Mouse (Mus musculus) forebrain, embryonic 14.5 days (tissue): ENCODE measurements around the gene Tspan8. TPM values are rescaled to one million over a fixed set of nuclear protein-coding genes. Genes with fewer than 3 reads are reported as not detected.

Source experiments
- ATAC-seq: fragments of 200-750 bp; cut with Nextera tagmentation; 2 replicates; pipeline ENCODE4 v1.8.0; 2017; ENCODE audit warnings: mild to moderate bottlenecking, moderate library complexity
- DNase-seq: peaks from one replicate; pipeline ENCODE4 v3.0.0-alpha.2; 2015; ENCODE audit warnings: low spot score
- H3K27ac ChIP-seq: fragments of 300-500 bp; sonication (generic); 2 replicates; pipeline ENCODE4 v1.5.1; 2014; ENCODE audit warnings: low read depth, mild to moderate bottlenecking, control low read depth, low read length, moderate library complexity
- H3K27me3 ChIP-seq: fragments of 300-500 bp; sonication (generic); replicated peaks from 2 replicates; pipeline ENCODE4 v1.6.1; 2014; ENCODE audit warnings: low read length, control low read depth, mixed read lengths; ENCODE audit not compliant: control insufficient read depth, insufficient read depth
- H3K36me3 ChIP-seq: fragments of 300-500 bp; sonication (generic); 2 replicates; pipeline ENCODE4 v1.6.1; 2014; ENCODE audit warnings: low read length, control low read depth; ENCODE audit not compliant: control insufficient read depth, insufficient read depth
- H3K4me1 ChIP-seq: fragments of 300-500 bp; sonication (generic); 2 replicates; pipeline ENCODE4 v1.6.1; 2014; ENCODE audit warnings: antibody characterized with exemption, low read length, control low read depth; ENCODE audit not compliant: control insufficient read depth, insufficient read depth
- H3K4me2 ChIP-seq: fragments of 300-500 bp; sonication (generic); 2 replicates; pipeline ENCODE4 v1.6.1; 2014; ENCODE audit warnings: mild to moderate bottlenecking, control low read depth, low read length
- H3K4me3 ChIP-seq: fragments of 300-500 bp; sonication (generic); 2 replicates; pipeline ENCODE4 v1.5.1; 2014; ENCODE audit warnings: low read depth, low read length, control low read depth
- H3K9ac ChIP-seq: fragments of 300-500 bp; sonication (generic); 2 replicates; pipeline ENCODE4 v1.6.1; 2014; ENCODE audit warnings: mild to moderate bottlenecking, low read length, control low read depth, moderate library complexity
- H3K9me3 ChIP-seq: fragments of 300-500 bp; sonication (generic); replicated peaks from 2 replicates; pipeline ENCODE4 v1.6.1; 2016; ENCODE audit warnings: low read length, control low read depth, mixed read lengths; ENCODE audit not compliant: control insufficient read depth
- WGBS: fragments of 180-500 bp; shearing (Covaris S2); extraction: QIAGEN DNeasy Blood & Tissue Kit; methylation state at CpG from one replicate; pipeline ENCODE4 v1.1.7; 2014; 5-methylcytosine and 5-hydroxymethylcytosine counted together
- polyA plus RNA-seq: library from polyadenylated mRNA; unstranded; fragments of >200 nt; fragmentation: Nextera tagmentation; extraction: Ambion mirVana; gene quantifications from 2 replicates; pipeline ENCODE4 v1.2.1, GENCODE M21; 2014

Tspan8 gene
- polyA plus RNA-seq, result 0.25 and 0.34 TPM in 2 replicates

DNA sequence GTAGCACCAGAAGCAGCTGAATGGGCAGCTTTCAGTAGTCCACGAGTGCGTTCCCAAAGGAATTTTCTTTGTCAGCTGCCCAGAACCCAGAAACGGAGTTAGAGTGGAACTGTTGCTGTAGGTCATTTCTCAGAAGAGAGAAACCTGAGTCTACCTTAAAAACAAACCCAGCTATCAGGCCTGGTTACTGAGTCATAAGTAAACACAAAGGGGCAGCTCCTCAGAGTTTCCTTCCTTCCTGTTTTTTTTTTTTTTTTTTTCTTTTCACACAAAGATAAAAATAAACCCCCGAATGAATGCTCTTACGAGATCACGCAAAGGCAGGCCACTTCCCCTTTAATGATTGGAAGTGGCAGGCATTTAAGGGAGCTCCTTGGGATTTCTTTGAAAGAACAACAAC lies at the start of gene Tspan8:
TSS of gene Tspan8 (plus strand) at position 322 of the 400 bp plus-strand sequence.
- Histone ChIP-seq H3K27ac (no peak within 1 kb of the TSS), H3K9ac (no peak within 1 kb of the TSS), H3K4me1 (no peaks in the 10 kb centered on the region), H3K36me3 (no peaks in the 10 kb centered on the region), H3K4me3 (no peak within 1 kb of the TSS), H3K9me3 (no peaks in the 10 kb centered on the region), H3K4me2 (no peak within 1 kb of the TSS), H3K27me3 (no peaks in the 10 kb centered on the region)
- DNase-seq (no peak), ATAC-seq (no peak)
- 41% methylated on average over 6 of the region's 6 CpGs for WGBS

DNA sequence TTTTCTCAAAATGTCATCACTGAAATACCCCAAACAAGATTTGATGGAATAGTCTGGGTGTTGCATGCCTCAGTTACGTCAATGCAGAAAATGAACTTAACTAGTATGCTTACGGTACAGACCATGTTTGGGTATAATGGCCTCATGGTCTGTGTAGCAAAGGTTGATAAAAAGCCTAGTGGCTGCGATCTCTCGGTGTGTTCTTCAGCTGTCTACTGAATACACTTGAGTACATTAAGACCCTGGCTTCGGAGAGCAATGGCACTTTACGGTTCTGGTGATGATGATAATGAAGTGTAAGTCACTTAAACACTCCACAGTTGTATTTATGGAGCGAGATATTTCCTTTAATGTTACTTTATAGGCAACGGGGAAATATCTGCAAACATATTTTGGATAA lies 46.6 kb upstream of the Tspan8 start:
- no peak for DNase-seq
- 94% methylated on average over 8 of the region's 8 CpGs for WGBS
- no peak overlapping the region for H3K9ac ChIP-seq
- ATAC-seq, result no peak
- no peak overlapping the region for H3K4me2 ChIP-seq
- no peak overlapping the region for H3K4me3 ChIP-seq
- H3K9me3 ChIP-seq, result no peaks in the 10 kb centered on the region
- H3K27me3 ChIP-seq, result no peaks in the 10 kb centered on the region
- H3K27ac ChIP-seq, result no peak overlapping the region
- H3K4me1 ChIP-seq, result no peaks in the 10 kb centered on the region
- H3K36me3 ChIP-seq, result no peaks in the 10 kb centered on the region

DNA sequence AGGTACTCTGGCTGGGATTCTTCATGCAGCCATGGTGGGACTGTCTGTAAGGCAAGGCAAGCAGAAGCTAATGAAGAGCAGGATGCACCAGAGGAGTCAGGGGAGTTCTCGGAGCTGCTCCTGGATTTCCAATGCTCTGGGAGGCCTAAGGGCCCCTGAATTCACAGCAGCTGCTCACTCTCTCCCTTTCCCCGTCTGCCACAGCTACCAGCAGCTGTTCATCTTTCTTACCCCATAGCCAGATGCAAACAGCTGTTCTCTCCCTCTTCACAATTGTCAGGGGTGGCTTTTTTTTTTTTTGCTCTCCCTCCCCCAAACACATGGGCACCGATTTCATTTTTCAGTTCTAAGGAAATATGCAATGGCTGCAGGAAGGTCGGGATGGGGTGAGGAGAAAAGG lies 42.2 kb upstream of the Tspan8 start:
- Histone ChIP-seq H3K9me3 (no peaks in the 10 kb centered on the region), H3K27ac (no peak overlapping the region), H3K27me3 (no peaks in the 10 kb centered on the region), H3K4me1 (no peaks in the 10 kb centered on the region), H3K36me3 (no peaks in the 10 kb centered on the region), H3K4me3 (no peak overlapping the region), H3K9ac (no peak overlapping the region), H3K4me2 (no peak overlapping the region)
- ATAC-seq, result no peak
- WGBS, result 68% methylated on average over 4 of the region's 4 CpGs
- DNase-seq, result no peak

DNA sequence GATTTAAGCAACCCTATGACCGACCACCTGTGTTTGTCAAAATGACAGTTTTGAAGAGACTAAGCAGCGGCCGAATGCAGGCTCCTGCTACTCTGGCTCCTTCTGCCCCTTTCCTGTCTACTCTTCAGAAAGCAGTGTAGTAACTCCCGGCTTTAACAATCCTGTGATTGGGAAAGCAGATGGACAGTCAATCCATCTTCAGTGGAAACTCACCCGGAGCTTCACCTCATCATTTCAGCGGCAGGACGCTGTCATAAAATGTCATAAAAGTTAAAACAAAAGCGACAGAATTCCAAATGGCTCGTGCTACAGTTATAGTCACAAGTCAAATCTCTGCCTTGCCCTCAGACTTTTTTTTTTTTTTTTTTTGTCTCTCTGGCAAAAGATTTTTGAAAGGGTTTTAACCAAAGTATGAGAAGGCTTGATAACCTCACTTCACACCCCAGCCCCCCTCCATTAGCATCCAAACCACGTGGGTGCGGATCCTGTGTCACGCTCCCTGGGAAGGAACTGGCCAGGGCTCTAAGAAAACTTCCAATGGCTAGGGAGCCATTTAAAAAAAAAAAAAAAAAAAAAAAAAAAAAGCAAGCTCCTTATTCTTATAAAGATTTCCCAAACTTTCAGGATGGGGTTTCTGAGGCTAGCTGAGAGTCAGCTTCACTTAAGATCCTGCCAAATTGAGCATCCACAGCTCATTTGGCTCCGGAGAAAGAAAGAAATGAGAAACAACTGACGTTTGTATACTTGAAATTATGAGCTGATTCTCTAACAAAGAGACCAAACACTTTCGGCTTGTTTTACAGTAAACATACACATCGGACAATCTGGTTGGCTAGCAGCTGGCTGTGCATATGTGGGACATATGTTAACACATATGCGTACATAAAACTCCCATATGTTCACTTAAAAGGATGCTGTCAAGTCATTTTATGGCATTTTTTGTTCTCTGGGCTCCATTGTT lies 40.4 kb upstream of the Tspan8 start:
- ATAC-seq, result peak; percentile 84
- WGBS, result 70% methylated on average over 17 of the region's 17 CpGs
- Histone ChIP-seq H3K27me3 (no peaks in the 10 kb centered on the region), H3K36me3 (no peaks in the 10 kb centered on the region), H3K4me3 (no peak overlapping the region), H3K9me3 (no peaks in the 10 kb centered on the region), H3K9ac (no peak overlapping the region), H3K4me1 (no peaks in the 10 kb centered on the region), H3K27ac (no peak overlapping the region), H3K4me2 (no peak overlapping the region)
- DNase-seq, result peak; percentile 84

DNA sequence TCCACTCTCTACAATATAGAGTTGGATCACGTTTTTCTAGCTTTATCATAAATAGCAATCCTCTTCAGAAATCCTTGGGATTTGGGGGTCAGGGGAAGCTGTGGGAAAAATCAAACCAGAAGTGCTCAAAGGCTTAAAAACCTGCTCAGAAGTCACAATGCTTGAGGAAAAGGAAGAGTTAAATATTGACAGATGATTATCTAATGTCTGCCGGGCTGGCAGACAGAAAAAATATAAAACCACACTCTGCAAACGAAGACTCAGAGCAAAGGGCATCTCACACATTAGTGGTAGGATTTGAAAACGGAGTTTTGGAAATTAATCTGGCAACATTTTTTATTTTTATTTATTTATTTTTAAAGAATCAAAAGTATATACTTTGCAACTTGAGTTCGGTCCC lies 39.3 kb upstream of the Tspan8 start:
- Histone ChIP-seq H3K36me3 (no peaks in the 10 kb centered on the region), H3K4me1 (no peaks in the 10 kb centered on the region), H3K9me3 (no peaks in the 10 kb centered on the region), H3K27me3 (no peaks in the 10 kb centered on the region), H3K4me2 (no peak overlapping the region), H3K27ac (no peak overlapping the region), H3K4me3 (no peak overlapping the region), H3K9ac (no peak overlapping the region)
- ATAC-seq (no peak), DNase-seq (no peak)
- WGBS, result 78% methylated on average over 5 of the region's 5 CpGs

DNA sequence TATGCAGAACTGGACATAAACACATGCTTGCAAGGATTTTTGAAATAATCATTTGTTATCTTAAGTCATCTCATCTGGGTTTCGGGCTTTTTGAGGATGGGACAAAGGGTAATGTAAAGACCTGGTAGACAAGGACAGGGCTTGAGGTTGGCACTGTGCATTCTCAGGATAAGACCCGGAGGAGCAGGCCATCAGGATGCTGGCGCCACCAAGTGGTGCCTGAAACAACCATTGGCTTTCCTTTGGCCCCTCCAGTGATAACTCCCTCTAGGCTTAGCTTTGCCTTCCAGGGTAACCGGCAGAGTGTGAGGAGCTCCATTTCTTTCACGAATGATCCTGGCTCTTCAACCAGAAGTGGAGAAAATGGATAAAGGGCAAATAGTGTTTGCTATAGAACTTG lies 38.0 kb upstream of the Tspan8 start:
- Histone ChIP-seq H3K4me3 (no peak overlapping the region), H3K4me1 (no peaks in the 10 kb centered on the region), H3K27ac (no peak overlapping the region), H3K9ac (no peak overlapping the region), H3K4me2 (no peak overlapping the region), H3K36me3 (no peaks in the 10 kb centered on the region), H3K9me3 (no peaks in the 10 kb centered on the region), H3K27me3 (no peaks in the 10 kb centered on the region)
- DNase-seq (no peak), ATAC-seq (no peak)
- WGBS, result 35% methylated on average over 5 of the region's 5 CpGs

DNA sequence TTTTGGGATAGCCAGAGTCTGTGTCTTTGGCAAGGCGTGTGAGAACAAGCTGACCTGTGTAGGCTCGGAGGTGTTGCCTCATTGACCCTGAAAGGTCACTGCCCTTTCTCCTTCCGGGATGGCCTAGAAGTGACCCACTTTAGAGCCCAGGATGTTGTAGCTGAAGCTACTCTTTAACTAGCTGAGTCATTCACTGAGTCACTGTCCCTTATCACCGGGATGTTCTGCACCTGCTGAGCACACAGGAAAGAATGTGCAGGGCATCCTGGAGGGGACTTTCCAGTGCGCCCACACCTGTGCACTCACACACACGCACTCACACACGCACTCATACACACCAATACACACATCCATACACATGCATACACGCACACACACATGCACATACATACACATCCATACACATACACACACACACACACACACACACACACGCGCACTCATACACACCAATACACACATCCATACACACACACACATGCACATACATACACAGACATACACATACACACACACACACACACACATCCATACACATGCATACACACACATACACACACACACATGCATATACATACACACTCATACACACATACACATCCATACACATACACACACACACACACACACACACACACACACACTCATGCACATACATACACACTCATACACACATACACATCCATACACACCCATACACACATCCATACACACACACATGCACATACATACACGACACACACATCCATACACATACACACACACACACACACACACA lies 36.2 kb upstream of the Tspan8 start:
- 78% methylated on average over 11 of the region's 11 CpGs for WGBS
- no peak for ATAC-seq
- H3K9me3 ChIP-seq, result no peaks in the 10 kb centered on the region

DNA sequence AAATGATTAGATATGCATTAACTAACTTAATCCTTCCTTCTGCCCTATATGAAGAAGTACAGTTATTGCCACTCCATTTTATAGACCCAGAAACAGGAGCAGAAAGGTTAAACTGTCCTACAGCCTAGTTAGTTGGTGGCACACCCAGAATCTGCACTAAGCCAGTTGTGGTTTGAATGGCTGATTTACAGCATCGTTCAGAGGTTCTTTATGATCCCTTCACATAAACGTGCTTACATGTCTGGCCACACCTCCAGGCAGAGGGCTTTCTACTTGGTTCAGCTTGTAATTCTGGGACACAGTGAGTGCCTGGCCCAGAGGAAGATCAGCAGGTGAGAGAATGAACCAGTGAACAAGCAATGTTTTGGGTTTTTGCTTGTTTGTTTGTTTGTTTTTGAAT lies 33.4 kb upstream of the Tspan8 start:
- Histone ChIP-seq H3K9ac (no peak overlapping the region), H3K4me3 (no peak overlapping the region), H3K9me3 (no peaks in the 10 kb centered on the region), H3K4me2 (no peak overlapping the region), H3K27me3 (no peaks in the 10 kb centered on the region), H3K4me1 (no peaks in the 10 kb centered on the region), H3K27ac (no peak overlapping the region), H3K36me3 (no peaks in the 10 kb centered on the region)
- WGBS, result 83% methylated on average over 2 of the region's 2 CpGs
- ATAC-seq (no peak), DNase-seq (no peak)

More for the DNA sequence above, 36.2 kb upstream of the Tspan8 start:
- Histone ChIP-seq H3K4me2 (no peak overlapping the region), H3K9ac (no peak overlapping the region), H3K4me3 (no peak overlapping the region), H3K27ac (no peak overlapping the region), H3K4me1 (no peaks in the 10 kb centered on the region), H3K27me3 (no peaks in the 10 kb centered on the region), H3K36me3 (no peaks in the 10 kb centered on the region)
- no peak for DNase-seq

DNA sequence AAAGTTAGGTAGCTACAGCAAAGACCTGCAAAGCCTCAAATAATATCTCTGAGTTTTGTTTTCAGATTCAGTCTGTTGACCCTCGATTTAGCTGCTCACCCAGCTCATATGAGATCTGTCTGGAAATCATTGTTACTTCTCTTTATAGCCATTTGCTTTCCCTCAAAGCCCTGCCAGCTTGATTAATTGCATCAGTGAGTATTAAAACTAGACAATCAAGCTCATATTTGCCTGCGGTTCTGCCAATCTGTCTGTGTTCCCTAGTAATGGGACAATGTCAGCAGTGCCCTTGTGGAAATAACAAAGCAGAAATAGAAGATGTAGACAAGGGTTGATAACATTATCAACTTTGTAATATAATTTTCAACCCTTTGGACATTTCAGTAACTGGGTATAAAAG lies 25.8 kb upstream of the Tspan8 start:
- ATAC-seq (no peak), DNase-seq (no peak)
- Histone ChIP-seq H3K4me2 (no peak overlapping the region), H3K9me3 (no peaks in the 10 kb centered on the region), H3K27me3 (no peaks in the 10 kb centered on the region), H3K36me3 (no peaks in the 10 kb centered on the region), H3K27ac (no peak overlapping the region), H3K4me1 (no peaks in the 10 kb centered on the region), H3K4me3 (no peak overlapping the region), H3K9ac (no peak overlapping the region)
- WGBS, result 63% methylated on average over 2 of the region's 2 CpGs
